Mouse (Mus musculus) bone marrow, adult 2 months (tissue): Measurements from ENCODE around the gene 2210407C18Rik. TPM values are rescaled to one million over a fixed set of nuclear protein-coding genes. Genes with fewer than 3 reads are reported as not detected.

Experiments
- H3K27ac ChIP-seq: fragments of 200-500 bp; 2 replicates; pipeline ENCODE4 v1.5.1; 2012; ENCODE audit warnings: low read depth, mild to moderate bottlenecking, control low read depth, inconsistent platforms, low read length; ENCODE audit not compliant: control insufficient read depth, poor library complexity, insufficient read depth
- H3K4me1 ChIP-seq: fragments of 200-500 bp; 2 replicates; pipeline ENCODE4 v1.6.1; 2011; ENCODE audit warnings: low read length; ENCODE audit not compliant: control insufficient read depth, insufficient read depth
- H3K4me3 ChIP-seq: fragments of 200-500 bp; replicated peaks from 2 replicates; pipeline ENCODE3; 2011; ENCODE audit warnings: mild to moderate bottlenecking, low read depth, low read length, control low read depth; ENCODE audit not compliant: control insufficient read depth
- CTCF ChIP-seq: fragments of 200-500 bp; IDR thresholded peaks from 2 replicates; pipeline ENCODE4 v1.5.1; 2011; ENCODE audit warnings: low read length, control low read depth; ENCODE audit not compliant: control insufficient read depth, insufficient read depth
- POLR2A ChIP-seq: fragments of 200-500 bp; IDR thresholded peaks from 2 replicates; pipeline ENCODE4 v1.6.1; 2011; ENCODE audit warnings: low read depth, mild to moderate bottlenecking, control low read depth, low read length, borderline replicate concordance; ENCODE audit not compliant: control insufficient read depth
- WGBS: fragments of 180-500 bp; shearing (Covaris S2); methylation state at CpG from one replicate; pipeline ENCODE4 v1.1.7; 2018; 5-methylcytosine and 5-hydroxymethylcytosine counted together
- polyA plus RNA-seq: library from polyadenylated mRNA; stranded (reverse); fragments of >200 nt; gene quantifications from 2 replicates; pipeline ENCODE4 v1.2.4, GENCODE M21; 2011; ENCODE audit warnings: low replicate concordance; ENCODE audit not compliant: missing spikeins, insufficient read depth, insufficient read length

Gene 2210407C18Rik
- not detected in 2 replicates for polyA plus RNA-seq

DNA sequence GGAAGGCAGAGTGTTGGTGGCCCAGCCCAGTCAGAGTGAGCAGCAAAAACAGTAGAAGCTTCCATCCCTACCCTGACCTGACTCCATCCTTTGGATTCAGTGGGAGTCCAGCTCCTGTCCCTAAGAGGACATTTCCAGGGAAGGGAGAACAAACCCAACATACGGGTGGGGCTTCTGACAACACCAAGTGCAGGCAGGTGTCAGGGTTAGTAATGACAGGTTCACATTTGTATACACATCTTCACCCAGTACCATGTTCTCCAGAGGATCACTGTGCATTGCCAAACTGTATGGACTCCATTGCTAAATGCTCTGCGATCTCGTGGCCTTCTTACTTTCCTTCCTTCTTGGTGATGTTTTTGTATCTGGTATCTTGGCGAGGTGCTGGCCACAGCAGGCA lies at the start of gene 2210407C18Rik:
Gene 2210407C18Rik (minus strand): TSS at position 101 of the 400 bp plus-strand sequence.
- H3K27ac ChIP-seq: no peak within 1 kb of the TSS
- H3K4me1 ChIP-seq: no peaks in the 10 kb centered on the region
- TF ChIP-seq CTCF (no peak), POLR2A (no peak)
- no peak within 1 kb of the TSS for H3K4me3 ChIP-seq
- 75% methylated on average over 4 of the region's 4 CpGs for WGBS

DNA sequence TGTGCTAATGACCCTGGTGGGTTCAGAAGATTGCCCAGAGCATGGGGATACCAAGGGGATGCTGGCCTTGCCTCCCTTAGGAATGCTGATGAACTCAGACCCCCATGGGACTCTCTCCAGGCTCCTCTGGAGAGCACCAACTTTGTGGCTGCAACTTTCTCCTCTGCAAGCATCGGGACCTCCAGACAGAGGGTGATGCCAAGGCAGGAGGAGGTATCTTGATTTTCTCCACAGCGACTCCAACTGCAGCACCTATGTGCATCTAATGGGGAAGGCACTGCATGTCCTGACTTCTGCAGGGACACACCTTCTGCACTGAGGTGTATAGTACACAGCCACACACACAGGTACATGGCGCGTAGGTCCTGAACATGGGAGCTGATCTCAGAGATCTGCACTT lies 42.7 kb upstream of the 2210407C18Rik start, which contains the start of gene Olfr322:
Gene Olfr322 (plus strand): TSS at position 187 of the 400 bp plus-strand sequence.
- 76% methylated on average over 4 of the region's 4 CpGs for WGBS
- Histone ChIP-seq H3K4me1 (no peaks in the 10 kb centered on the region), H3K27ac (no peak within 1 kb of the TSS), H3K4me3 (no peak within 1 kb of the TSS)
- TF ChIP-seq CTCF: no peak
- no peak for TF ChIP-seq POLR2A

DNA sequence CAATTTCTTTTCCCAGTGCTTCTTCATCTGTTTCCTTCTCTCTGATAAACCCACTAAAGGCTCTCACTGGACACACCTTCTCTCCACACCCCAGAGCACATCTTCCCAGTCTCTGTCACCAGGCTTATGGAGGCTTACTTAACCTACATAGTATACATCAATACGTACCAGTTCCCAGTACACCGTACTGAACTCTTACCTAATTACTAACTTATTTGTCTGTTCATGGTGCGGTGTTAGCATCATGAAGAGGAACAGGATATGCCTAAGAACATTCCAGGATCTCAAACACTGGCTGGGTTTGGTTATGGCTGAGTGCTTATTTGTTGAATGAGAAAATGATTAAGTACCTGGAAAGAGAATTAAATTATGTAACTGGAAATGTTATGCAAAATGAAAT lies 39.3 kb upstream of the 2210407C18Rik start:
- WGBS: 88% methylated on average over 3 of the region's 3 CpGs
- H3K4me1 ChIP-seq: no peaks in the 10 kb centered on the region
- no peak overlapping the region for H3K27ac ChIP-seq
- no peak overlapping the region for H3K4me3 ChIP-seq
- no peak for TF ChIP-seq CTCF
- TF ChIP-seq POLR2A: no peak

DNA sequence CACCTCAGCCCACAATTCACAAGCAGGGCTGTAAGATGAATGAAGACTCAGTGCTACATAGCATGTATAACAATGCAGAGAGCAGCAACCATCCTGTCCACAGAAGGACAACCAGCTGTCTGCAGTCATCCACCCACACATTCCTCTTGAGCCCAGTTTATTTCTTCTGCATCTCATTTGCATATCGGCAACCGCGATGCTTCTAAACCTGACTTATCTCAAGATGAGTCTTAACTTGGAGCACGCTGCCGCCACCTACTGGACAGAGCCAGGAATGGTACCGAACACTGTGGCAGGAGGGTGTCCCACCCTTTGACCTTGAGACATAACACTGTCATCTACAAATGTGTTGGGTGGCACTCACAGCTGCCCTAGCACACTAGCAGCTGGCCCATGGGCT lies 27.5 kb upstream of the 2210407C18Rik start:
- WGBS: 21% methylated on average over 6 of the region's 6 CpGs

GRCm38 (mm10) chr11:58641638-58642358 lies 25.9 kb upstream of the 2210407C18Rik start:
- WGBS: 56% methylated on average over 13 of the region's 13 CpGs
- TF ChIP-seq POLR2A: no peak
- TF ChIP-seq CTCF: no peak
- H3K27ac ChIP-seq: peak overlapping the region; percentile 95
- peak overlapping the region; percentile 73 for H3K4me3 ChIP-seq
- H3K4me1 ChIP-seq: no peaks in the 10 kb centered on the region; the same call in 1 of the 2 replicates

More for the DNA sequence above, 27.5 kb upstream of the 2210407C18Rik start:
- Histone ChIP-seq H3K27ac (no peak overlapping the region), H3K4me3 (no peak overlapping the region), H3K4me1 (no peaks in the 10 kb centered on the region; the same call in 1 of the 2 replicates)
- TF ChIP-seq CTCF: peak; percentile 94
- TF ChIP-seq POLR2A: no peak

DNA sequence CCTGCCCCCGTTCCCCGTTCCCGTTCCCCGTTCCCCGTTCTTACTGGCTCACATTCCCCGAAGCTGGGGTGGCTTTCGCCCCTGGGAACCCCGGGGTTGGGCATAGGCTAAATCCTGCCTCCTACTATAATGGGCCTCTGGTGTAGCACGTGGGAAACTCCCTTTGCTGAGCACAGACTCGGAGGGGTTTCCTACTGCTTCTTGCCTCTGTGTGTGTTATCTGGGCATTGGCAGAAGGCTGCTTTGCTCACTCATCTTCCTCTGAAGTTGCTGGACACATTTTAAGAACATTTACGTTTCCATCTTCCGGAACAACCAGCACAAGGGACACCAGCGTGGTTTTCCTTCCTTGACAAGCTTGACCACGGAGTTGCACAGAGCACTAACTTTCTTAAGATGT lies 25.2 kb upstream of the 2210407C18Rik start:
- peak overlapping the region; percentile 82 for H3K4me3 ChIP-seq
- no peaks in the 10 kb centered on the region; the same call in 1 of the 2 replicates for H3K4me1 ChIP-seq
- no peak for TF ChIP-seq CTCF
- no peak for TF ChIP-seq POLR2A
- H3K27ac ChIP-seq: peak overlapping the region; percentile 97
- WGBS: 5% methylated on average over 14 of the region's 14 CpGs

DNA sequence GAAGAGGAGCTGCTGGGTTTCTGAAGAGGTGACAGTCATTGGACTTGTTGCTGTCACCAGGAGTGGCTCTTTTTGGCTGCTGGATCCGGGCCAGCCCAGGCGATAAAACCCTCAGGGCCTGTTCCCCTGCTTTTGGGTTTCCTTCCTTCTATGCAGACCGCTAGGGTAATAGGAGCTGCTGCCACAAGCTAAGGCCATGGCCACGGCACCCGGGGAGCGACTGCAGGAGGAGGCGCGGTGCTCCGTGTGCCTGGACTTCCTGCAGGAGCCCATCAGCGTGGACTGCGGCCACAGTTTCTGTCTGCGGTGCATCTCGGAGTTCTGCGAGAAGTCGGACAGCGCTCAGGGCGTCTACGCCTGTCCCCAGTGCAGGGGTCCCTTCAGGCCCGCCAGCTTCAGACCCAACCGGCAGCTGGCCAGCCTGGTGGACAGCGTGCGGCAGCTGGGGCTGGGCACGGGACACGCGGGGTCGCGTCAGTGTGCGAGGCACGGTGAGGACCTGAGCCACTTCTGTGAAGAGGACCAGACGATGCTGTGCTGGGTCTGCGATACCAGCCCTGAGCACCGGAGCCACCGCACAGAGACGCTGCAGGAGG lies 24.5 kb upstream of the 2210407C18Rik start, which contains the start of gene Trim58:
Gene Trim58 (plus strand): TSS at position 194 of the 596 bp plus-strand sequence.
- TF ChIP-seq POLR2A (peak; percentile 78; the same call in 1 of the 2 replicates), CTCF (no peak)
- 2% methylated on average over 34 of the region's 34 CpGs for WGBS
- Histone ChIP-seq H3K4me1 (no peaks in the 10 kb centered on the region; the same call in 1 of the 2 replicates), H3K4me3 (peak within 1 kb of the TSS; percentile 82), H3K27ac (peak within 1 kb of the TSS; percentile 97)

- no peak overlapping the region for H3K27ac ChIP-seq
- H3K4me1 ChIP-seq: no peaks in the 10 kb centered on the region; the same call in 1 of the 2 replicates
- 81% methylated on average over 7 of the region's 7 CpGs for WGBS
- no peak overlapping the region for H3K4me3 ChIP-seq
- TF ChIP-seq CTCF: no peak
- no peak for TF ChIP-seq POLR2A
Measured at GRCm38 (mm10) chr11:58638176-58638701, 22.4 kb upstream of the 2210407C18Rik start.
